ENCODE assay signal across 8 mouse cellular contexts in genomic region chr2:75563253-75563913, GRCm38 (mm10).
DNase-seq lines count a peak whose midpoint lies in the region; ATAC-seq lines count a peak whose summit lies in the region.

No protein-coding gene starts in this region.

- peak; percentile 26 to 41 for DNase-seq in cerebellum, postnatal 10 days
- DNase-seq in cerebellum, postnatal 4 days (ENCODE audit: low spot score in 2 of 2): no peak
- DNase-seq in 3134 (ENCODE audit: extremely low read depth, insufficient read length, low spot score): peak; percentile 9
- DNase-seq in lung, postnatal 25 days (ENCODE audit: low spot score): peak; percentile 26
- DNase-seq in urinary bladder, adult 2 months (ENCODE audit: low spot score): no peak
- DNase-seq in cerebellum, adult 11 months: no peak
- no peak for DNase-seq in urinary bladder, postnatal 10 days (ENCODE audit: low spot score)

- ATAC-seq in common myeloid progenitor, adult 5-6 weeks (replicated peaks; ENCODE audit: low read depth, poor library complexity, severe bottlenecking): peak; percentile 100

Comparison
In these comparisons a context has a peak if more than half of its experiments do, and no peak if none do; other contexts are left out.
1. DNase-seq: peak in cerebellum, postnatal 10 days (2 of 2), 3134 (single experiment) and lung, postnatal 25 days (single experiment); none in cerebellum, postnatal 4 days (0 of 2), urinary bladder, adult 2 months (single experiment), cerebellum, adult 11 months (single experiment) and urinary bladder, postnatal 10 days (single experiment).